Mouse (Mus musculus) right cerebral cortex, postnatal 36 days (tissue): ENCODE data around the gene Uqcc2.

ENCODE experiments used
- DNase-seq, 2 experiments: peaks; one replicate each; pipeline ENCODE4 v3.0.0; 2022; ENCODE audit warnings: low spot score in 2 of 2, mixed read lengths in 1 of 2

Gene Uqcc2

DNA sequence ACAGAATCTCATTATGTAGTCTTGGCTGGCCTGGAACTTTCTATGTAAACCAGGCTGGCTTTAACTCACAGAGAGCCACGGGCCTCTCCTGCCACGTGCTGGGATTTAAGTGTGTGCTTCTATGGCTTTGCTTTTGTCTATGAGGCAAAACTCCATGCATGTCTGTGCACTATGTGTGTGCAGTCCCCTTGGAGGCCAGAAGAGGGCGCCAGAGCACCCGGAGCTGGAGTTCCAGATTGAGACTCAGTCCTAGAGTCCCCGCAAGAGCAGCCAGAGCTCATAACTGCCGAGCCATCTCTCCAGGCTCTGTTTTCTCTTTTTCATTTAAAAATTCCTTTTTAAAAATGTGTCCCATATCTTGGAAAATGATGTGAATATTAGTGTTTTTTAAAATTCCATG is 55.8 kb downstream of the Uqcc2 start:
- DNase-seq: no peak

DNA sequence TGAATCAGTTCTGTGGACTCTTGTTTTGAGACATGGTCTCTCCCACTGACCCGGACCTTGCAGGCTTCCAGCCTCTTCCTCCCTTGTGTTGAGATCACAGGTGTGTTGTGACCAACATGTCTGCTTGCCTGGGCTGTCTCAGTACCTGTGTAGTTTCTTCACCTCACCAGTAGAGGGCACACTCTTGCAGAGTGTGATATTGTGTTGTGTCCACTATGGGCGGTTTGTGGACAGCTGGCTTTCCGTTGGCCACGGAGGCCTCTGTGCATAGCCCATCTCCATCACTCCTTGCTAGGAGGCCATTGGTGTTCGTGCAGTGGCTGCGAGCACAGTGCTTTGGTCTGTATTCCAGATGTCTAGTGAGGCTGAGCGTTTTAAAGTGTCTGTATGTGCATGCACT is 56.6 kb downstream of the Uqcc2 start:
- DNase-seq: no peak

DNA sequence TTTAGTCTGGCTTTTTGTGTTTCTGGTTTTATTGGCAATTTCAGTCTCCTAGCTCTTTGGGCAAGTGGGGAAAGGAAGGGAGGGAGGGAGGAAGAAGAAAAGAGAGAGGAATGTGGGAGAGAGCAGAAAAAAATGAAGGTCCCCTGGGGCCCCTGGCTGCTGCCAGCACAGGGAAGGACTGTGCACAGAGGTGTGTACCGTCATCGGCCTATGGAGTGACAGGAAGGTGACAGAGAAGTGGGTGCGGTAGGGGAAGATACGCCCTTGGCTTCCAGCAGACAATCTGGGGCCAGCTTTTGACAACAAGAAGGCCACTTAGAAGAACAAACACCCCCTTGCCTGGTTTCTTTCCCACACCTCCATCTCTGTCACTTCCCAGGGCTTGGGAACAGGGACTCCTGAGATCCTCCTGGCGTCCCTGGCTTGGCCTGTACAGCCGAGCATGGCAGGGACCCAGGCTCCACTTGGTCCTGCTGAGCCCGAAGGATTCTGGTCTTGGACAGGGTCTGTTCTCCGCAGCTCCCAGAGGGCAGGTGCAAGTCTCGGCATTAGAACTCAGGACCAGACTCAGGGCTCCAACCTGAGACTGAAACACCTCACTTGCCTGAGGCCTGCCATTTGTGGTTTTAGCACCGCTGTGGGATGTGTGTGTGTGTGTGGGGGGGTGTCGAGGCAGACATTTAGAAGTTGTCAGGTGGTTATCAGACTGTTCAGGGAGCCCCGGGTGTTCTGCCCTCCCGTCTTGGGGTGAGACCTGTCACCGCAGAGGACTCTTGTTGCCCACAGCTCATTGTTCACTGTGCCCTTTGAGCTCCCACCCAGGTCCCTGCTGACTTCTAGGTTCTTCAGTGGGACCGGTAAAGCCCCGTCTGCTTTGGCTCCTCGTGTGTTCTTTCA is 58.6 kb downstream of the Uqcc2 start:
- DNase-seq: no peak

DNA sequence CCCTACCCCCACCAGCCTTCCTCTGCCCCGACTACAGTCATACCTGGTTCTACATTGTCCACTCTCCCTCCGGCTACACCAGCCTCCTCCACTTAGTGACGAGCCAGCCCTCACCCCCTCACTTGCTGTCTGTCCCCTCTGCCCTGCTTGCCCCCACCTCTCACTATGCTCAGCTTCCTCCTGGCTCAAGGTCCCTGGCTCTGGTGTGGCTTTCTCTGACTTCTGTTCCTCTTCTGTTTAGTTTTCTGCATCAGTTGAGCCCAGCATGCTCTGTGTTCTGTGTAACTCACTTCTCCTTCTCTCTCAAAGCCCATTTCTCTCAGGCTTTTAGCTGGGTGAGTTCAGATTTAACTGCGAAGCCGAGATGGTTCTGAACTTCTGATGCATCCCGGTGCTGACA is 59.5 kb downstream of the Uqcc2 start:
- no peak for DNase-seq

DNA sequence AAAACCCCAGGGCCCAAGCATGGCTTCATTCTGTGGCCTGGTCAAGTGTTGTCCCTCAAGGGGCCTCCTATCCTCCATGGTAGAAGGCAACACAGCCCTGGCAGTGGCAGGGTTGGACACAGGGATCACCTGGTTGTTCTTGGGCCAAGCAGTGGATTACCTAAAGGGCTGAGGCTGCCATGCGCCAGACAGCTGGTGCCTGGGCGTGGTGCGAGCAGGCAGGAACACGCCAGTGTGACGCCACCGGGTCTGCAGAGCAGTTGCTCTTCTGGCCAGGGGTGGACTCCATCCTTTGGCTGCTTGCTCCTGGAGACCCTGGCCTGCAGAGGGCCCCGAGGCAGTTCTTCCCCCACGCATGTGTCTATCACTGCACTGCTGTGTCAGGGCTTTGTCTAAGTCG is 59.9 kb downstream of the Uqcc2 start:
- DNase-seq: no peak

DNA sequence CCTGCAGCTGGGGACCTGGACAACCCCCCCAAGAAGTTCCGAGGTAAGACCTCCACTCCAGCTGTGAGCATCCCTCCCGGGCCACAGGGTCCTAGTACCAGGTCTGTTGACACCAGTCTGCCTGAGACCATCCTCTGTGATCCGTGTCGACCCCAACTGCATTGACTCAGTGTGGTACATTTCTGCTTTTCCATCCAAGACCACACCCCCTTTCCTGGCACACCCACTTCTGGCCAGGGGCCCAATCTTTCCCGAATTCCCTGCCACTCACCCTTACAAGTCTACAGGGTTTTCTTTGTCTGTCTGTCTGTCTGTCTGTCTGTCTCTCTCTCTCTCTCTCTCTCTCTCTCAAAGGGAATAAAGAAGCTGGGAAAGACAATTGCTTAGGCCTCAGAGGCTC is 60.6 kb downstream of the Uqcc2 start:
- no peak for DNase-seq
